Mouse (Mus musculus) ES-Bruce4 (cell line): Measurements from ENCODE around the gene Nrp1. TPM values are rescaled to one million over a fixed set of nuclear protein-coding genes. Genes with fewer than 3 reads are reported as not detected.

Experiments
- H3K27ac ChIP-seq: 2 replicates; pipeline ENCODE4 v1.5.1; 2012; ENCODE audit warnings: low read length, inconsistent platforms; ENCODE audit not compliant: insufficient read depth
- H3K27me3 ChIP-seq: 2 replicates; pipeline ENCODE4 v1.6.1; 2012; ENCODE audit warnings: mild to moderate bottlenecking, low read length, inconsistent platforms; ENCODE audit not compliant: control insufficient read depth, poor library complexity, insufficient read depth, severe bottlenecking
- H3K36me3 ChIP-seq: 2 replicates; pipeline ENCODE4 v1.6.1; 2012; ENCODE audit warnings: inconsistent platforms, mild to moderate bottlenecking, low read length, moderate library complexity; ENCODE audit not compliant: control insufficient read depth, poor library complexity, insufficient read depth, severe bottlenecking
- H3K4me1 ChIP-seq: one replicate; pipeline ENCODE4 v1.8.1; 2011; ENCODE audit warnings: low read length; ENCODE audit not compliant: control insufficient read depth, insufficient read depth
- H3K4me3 ChIP-seq: 2 replicates; pipeline ENCODE4 v1.5.1; 2011; ENCODE audit warnings: low read depth, mild to moderate bottlenecking, low read length
- H3K9ac ChIP-seq: 2 replicates; pipeline ENCODE4 v1.6.1; 2012; ENCODE audit warnings: low read depth, mild to moderate bottlenecking, inconsistent platforms; ENCODE audit not compliant: poor library complexity, severe bottlenecking
- H3K9me3 ChIP-seq: replicated peaks from 2 replicates; pipeline ENCODE4 v1.6.1; 2012; ENCODE audit warnings: mild to moderate bottlenecking, low read length, inconsistent platforms; ENCODE audit not compliant: control insufficient read depth, poor library complexity, insufficient read depth, severe bottlenecking
- CTCF ChIP-seq: IDR thresholded peaks from one replicate; pipeline ENCODE4 v1.8.1; 2011; ENCODE audit warnings: low read depth, low read length
- EP300 ChIP-seq: IDR thresholded peaks from 2 replicates; pipeline ENCODE4 v1.6.1; 2011; ENCODE audit warnings: low read depth, low read length; ENCODE audit not compliant: insufficient read depth
- POLR2A ChIP-seq: IDR thresholded peaks from one replicate; pipeline ENCODE4 v1.8.1; 2011; ENCODE audit warnings: low read length; ENCODE audit not compliant: insufficient read depth
- polyA plus RNA-seq: library from polyadenylated mRNA; stranded (reverse); fragments of >200 nt; gene quantifications from 2 replicates; pipeline ENCODE4 v1.2.4, GENCODE M21; 2011; ENCODE audit warnings: low read depth; ENCODE audit not compliant: missing spikeins, insufficient read depth, insufficient read length

Nrp1 gene
- 0.30 and 0.40 TPM in 2 replicates for polyA plus RNA-seq

DNA sequence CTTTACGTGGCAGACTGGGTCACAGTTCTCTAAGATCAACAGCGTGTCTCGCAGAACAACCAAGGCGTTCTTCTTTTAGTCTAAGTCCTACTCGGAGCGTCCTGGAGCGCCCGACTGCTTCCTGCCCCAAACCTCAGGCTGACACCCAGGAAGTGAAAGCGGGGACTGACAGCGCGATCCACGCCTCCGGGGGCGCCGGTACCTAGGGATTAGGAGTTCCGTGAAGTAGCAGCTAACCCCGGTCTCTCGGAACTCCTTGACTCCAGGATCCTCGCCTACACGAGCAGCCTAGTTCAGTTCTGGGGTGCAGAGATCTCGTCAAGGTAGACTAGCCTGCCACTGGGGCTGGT, at the start of gene Nrp1:
Gene Nrp1 (plus strand): TSS at position 199 of the 350 bp plus-strand sequence.
- no peak for TF ChIP-seq POLR2A
- no peak for TF ChIP-seq EP300
- no peak for TF ChIP-seq CTCF
- Histone ChIP-seq H3K4me3 (peak within 1 kb of the TSS; percentile 69), H3K36me3 (no peaks in the 10 kb centered on the region), H3K27ac (no peak within 1 kb of the TSS), H3K27me3 (peaks cover 24% of the 10 kb centered on the region), H3K9ac (peak within 1 kb of the TSS; percentile 62), H3K4me1 (no peaks in the 10 kb centered on the region), H3K9me3 (no peaks in the 10 kb centered on the region)

DNA sequence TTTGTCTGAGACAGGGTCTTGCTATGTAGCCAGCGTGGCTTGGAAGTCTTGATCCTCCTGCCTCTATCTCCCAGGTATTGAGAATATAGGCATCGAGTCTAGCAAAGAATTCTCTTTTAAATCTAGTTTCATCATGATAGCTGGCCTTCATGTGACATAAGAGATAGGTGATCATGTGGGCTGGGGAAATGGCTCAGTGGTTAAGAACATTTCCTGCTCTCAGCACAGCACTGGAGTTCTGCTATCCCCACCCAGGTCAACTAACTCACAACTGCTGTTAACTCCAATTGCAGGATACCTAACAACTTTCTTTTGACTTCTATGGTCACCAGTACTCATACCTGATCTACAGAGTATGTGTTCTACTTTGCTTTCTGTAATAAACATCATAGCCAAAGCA, 37.6 kb upstream of the Nrp1 start:
- Histone ChIP-seq H3K9ac (no peak overlapping the region), H3K27ac (no peak overlapping the region), H3K9me3 (no peaks in the 10 kb centered on the region), H3K36me3 (no peaks in the 10 kb centered on the region), H3K4me1 (no peaks in the 10 kb centered on the region), H3K27me3 (no peaks in the 10 kb centered on the region), H3K4me3 (no peak overlapping the region)
- TF ChIP-seq CTCF = no peak
- TF ChIP-seq POLR2A = no peak
- no peak for TF ChIP-seq EP300

DNA sequence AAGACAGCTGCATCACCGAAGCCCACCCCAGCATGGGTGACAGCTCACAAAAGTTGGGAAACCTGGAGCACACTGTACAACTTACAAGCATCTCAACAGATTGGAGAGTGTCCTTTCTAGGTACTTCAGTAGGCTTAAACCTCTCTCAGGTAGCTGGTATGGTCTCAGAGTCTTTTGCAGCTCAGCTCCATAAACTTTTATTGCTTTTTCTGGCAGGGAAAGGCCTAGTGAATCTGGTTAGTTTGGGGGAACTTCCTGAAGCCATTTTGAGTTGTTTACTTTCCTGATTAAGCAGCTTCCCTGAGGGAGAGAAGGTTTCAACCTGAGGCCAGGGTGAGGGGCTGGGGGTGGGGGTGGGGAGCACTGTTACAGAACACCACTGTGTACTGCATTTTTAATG, 31.1 kb upstream of the Nrp1 start:
- Histone ChIP-seq H3K9ac (no peak overlapping the region), H3K4me1 (no peaks in the 10 kb centered on the region)
- TF ChIP-seq CTCF = no peak
- no peak for TF ChIP-seq EP300
- no peak for TF ChIP-seq POLR2A

DNA sequence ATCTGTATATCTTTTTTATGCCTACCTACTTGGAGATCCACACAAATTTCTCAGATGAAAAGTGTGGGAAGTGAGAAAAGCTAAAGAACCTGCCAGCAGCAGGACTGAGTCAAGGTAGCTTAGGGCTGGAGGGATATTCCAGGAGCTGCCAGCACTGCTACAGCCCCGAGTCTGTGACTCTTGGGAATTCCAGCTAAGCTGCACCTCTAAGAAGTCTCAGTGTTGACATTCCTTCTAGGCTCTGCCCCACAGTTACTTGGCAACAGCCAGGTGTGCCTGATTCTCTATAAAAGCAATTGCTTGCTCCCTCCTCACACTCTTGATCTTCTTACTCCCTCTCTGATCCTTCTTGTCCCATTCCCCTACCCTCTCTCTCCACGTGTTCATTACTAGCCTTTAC, 30.5 kb upstream of the Nrp1 start:
- no peaks in the 10 kb centered on the region for H3K36me3 ChIP-seq
- H3K27ac ChIP-seq = no peak overlapping the region
- no peak overlapping the region for H3K4me3 ChIP-seq
- H3K27me3 ChIP-seq = no peaks in the 10 kb centered on the region; the same call in 1 of the 2 replicates
- no peaks in the 10 kb centered on the region for H3K4me1 ChIP-seq
- H3K9ac ChIP-seq = no peak overlapping the region
- TF ChIP-seq EP300 = no peak
- TF ChIP-seq CTCF = no peak
- TF ChIP-seq POLR2A = no peak
- H3K9me3 ChIP-seq = no peaks in the 10 kb centered on the region

More for the DNA sequence above, 31.1 kb upstream of the Nrp1 start:
- Histone ChIP-seq H3K27ac (no peak overlapping the region), H3K4me3 (no peak overlapping the region), H3K27me3 (no peaks in the 10 kb centered on the region; the same call in 1 of the 2 replicates), H3K36me3 (no peaks in the 10 kb centered on the region), H3K9me3 (no peaks in the 10 kb centered on the region)

DNA sequence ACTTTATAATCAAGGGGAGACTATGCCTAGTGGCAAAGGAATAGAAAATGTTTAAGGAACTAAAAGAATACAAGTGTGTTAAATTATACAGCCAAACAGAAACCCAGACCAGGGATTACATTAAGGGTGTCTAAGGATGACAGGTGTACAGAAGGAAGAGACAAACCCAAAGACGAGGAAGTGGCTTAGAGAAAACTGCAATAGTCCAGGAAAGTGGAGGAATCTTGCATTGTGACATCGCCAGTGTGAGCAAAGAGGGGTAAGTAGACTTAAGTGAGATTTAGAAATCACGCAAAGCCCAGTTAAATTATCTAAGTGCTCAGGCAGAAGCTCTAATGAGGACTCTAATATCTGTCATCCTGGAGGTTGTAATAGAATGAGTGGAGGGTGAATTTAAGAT, 28.9 kb upstream of the Nrp1 start:
- H3K27me3 ChIP-seq = no peaks in the 10 kb centered on the region; the same call in 1 of the 2 replicates
- no peaks in the 10 kb centered on the region for H3K36me3 ChIP-seq
- H3K4me3 ChIP-seq = no peak overlapping the region
- no peak for TF ChIP-seq EP300
- no peak for TF ChIP-seq CTCF
- no peak for TF ChIP-seq POLR2A
- no peaks in the 10 kb centered on the region for H3K4me1 ChIP-seq
- no peaks in the 10 kb centered on the region for H3K9me3 ChIP-seq
- H3K9ac ChIP-seq = no peak overlapping the region
- no peak overlapping the region for H3K27ac ChIP-seq

DNA sequence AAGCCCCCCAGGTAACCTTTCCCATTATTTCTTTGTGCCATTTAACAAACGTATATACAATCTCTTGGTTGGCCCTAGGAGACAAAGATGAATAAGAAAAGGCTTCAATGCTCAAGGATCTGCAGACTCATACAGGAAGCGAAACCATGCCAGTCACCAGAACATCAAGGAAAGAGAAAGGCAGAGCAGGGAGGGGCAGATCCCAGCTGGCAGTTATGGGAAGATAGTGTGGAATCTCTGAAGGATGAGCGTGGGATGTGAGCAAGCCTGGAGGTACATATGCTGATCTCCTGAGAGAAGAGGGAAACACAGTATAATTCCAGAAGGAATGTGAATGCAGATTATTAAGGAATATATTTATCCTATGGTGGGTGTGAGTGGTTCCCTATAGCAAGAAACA, 22.4 kb upstream of the Nrp1 start:
- no peak overlapping the region for H3K4me3 ChIP-seq
- TF ChIP-seq CTCF = no peak
- TF ChIP-seq EP300 = no peak
- TF ChIP-seq POLR2A = no peak
- no peaks in the 10 kb centered on the region for H3K36me3 ChIP-seq
- no peak overlapping the region for H3K9ac ChIP-seq
- no peaks in the 10 kb centered on the region for H3K4me1 ChIP-seq
- H3K27ac ChIP-seq = no peak overlapping the region
- no peaks in the 10 kb centered on the region for H3K27me3 ChIP-seq
- H3K9me3 ChIP-seq = no peaks in the 10 kb centered on the region
